Mouse (Mus musculus) ES-CJ7 (cell line): ENCODE data around the gene Prcd.
"Not testable (repeated sequence)": the region's sequence is repeated elsewhere in the genome, so short reads cannot be mapped to it uniquely, and the experiment has no call there.

ENCODE experiments used
- DNase-seq: peaks from one replicate; pipeline ENCODE4 v3.0.0; 2011; ENCODE audit warnings: low read depth, low spot score

The Prcd gene

DNA sequence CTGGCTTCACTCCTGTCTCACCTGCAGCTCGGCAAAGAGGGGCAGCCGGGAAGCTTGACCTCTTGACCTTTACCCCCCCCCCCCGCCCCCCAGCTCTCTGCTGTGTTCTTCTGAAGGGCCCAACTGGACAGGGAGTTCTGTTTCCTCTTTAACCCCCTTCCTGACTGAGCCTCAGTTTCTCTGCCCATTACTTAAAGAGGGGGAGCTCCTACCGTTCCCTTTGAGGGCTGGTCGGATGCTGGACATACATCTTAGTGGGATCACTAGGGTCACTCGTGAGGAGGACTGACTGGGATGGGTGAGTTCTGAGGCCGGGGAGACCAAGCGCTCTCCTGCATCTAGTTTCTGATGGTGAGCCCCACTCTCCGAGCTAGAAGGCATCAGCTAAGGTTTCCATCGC, at the start of gene Prcd:
TSS of gene Prcd (plus strand) at position 301 of the 400 bp plus-strand sequence.
- DNase-seq: no peak

GRCm38 (mm10) chr11:116604097-116604496, 49.2 kb upstream of the Prcd start:
- peak; percentile 78 for DNase-seq

GRCm38 (mm10) chr11:116607717-116608116, 45.6 kb upstream of the Prcd start:
- no peak for DNase-seq

DNA sequence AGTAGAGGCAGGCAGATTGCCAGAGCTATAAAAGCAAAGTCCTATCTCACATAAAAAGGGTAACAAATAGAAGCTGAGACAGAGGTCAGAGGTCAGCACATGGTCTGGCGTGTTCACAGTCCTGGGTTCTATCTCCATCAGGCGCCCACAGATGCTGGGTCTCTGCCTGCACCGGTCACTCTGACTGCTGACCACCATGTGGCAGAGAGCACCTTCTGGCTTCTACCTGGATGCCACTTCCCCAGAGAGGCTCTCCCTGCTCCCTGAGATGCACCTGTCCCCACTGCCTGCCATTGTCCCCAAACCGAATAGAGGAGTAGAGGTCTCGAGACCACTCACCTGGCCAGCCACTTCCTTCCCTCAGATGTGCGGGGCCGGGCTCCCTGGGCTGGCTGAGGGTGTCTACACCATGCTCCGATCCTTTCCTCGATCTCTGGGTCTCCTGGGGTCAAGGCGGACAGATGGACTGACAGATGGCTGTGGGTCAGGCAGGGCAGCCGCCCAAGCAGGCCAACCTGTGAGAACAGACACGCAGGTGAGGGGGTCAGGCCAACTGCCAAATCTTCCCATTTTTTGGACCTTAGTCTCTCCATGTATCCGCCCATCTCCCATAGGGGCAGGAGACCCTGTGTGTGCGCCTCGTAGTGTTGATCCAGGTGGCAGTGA, 43.2 kb upstream of the Prcd start:
- no peak for DNase-seq

- not testable (repeated sequence) for DNase-seq
These were observed 42.2 kb upstream of the Prcd start for GRCm38 (mm10) chr11:116611168-116611567.

DNA sequence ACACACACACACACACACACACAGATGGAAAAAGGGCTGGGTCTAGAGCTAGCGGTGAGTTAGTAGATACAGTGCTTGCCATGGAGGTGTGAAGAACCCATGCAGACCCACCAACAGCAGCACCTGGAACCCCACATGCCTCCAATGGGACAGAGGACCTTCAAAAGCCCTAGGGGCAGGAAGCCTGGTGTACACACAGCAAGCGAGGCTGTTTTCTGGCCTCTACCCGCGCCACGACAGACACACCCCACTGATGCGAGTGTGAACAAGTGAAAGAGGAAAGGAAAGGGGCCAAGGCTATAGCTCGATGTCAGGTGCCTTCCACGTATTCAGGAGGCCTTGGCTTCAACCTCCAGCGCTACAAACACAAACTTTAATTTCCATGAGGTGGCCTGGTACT, 41.5 kb upstream of the Prcd start:
- DNase-seq: no peak

DNA sequence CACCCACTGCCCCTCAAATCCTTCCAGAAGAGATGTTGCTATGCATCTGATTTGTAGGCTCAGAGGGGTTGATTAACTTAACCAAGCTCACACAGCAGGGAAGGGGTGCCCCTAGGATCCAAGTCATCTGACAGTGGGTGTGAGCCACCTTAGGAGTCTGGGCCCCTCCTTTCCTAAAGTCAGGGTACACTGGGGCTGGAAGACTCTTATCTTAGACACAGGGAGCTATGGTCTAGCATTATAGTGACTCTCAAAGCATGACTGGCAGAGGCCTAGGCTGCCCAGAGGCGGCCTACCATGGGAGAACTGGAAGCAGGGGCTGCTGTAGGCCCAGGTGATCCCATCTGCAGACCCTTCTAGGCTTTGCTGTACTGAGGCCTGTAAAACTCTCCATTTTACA, 40.8 kb upstream of the Prcd start:
- DNase-seq: no peak

DNA sequence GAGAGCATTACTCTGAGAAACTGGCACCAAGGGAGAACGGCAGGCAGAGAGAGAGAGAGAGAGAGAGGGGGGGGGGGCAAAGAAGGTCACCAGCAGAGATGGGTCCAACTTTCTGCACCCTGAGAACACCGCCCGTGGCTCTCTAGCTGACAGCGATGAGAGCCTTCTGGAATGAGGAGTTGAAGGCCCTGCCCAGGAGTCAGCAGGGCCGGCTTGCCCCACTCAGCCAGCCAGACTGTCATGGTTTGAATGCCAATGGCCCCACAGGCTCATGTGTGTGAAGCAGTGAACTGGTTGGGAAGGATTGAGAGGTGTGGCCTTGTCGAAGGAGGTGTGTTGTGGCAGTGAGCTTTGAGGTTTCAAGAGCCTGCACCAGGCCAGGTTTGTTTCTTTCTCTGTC, 40.1 kb upstream of the Prcd start:
- DNase-seq: no peak

GRCm38 (mm10) chr11:116615735-116616437, 37.4 kb upstream of the Prcd start:
- peak; percentile 83 for DNase-seq

- no peak for DNase-seq
These were observed 36.8 kb upstream of the Prcd start for GRCm38 (mm10) chr11:116616438-116617118.

DNA sequence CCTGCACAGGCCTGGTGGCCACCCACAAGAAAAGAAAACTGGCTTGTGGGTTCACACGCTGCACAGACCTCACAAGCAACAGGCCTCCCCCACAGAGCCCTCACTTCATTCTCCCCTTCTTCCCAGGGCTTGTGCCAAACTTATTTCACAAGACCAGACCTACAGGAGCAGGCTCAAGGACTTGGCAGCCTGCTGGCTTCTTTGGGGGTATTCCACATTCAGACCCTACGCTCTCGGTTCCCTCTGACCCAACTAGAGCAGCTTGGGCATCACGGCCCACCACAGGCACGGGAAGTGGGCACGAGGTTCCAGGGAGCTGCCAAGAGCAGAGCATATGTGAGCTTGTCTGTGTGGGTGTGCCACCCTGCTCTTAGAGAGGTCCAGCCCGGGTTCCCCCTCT, 35.7 kb upstream of the Prcd start:
- DNase-seq: no peak

GRCm38 (mm10) chr11:116618666-116619065, 34.7 kb upstream of the Prcd start:
- DNase-seq: no peak

DNA sequence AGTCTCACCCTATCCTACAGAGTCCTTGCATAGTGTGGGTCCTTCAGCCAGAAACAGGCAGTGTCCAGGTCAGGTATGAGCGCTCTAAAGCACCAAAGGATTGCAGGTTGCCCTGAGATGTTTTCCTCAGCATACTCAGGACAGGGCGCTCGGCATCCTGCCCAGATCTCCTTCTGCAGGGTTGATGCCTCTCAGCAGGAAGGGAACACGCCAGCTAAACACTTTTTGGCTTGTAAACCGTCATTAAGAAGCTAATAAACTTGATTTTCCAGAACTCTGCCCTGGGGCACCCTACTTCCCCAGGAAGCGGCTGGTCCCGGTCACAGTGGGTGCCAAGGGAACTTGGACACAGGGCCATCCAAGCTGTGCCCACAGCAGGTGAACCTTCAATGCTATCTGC, 34.2 kb upstream of the Prcd start:
- no peak for DNase-seq

- no peak for DNase-seq
These were observed 33.8 kb upstream of the Prcd start for GRCm38 (mm10) chr11:116619561-116619960.

DNA sequence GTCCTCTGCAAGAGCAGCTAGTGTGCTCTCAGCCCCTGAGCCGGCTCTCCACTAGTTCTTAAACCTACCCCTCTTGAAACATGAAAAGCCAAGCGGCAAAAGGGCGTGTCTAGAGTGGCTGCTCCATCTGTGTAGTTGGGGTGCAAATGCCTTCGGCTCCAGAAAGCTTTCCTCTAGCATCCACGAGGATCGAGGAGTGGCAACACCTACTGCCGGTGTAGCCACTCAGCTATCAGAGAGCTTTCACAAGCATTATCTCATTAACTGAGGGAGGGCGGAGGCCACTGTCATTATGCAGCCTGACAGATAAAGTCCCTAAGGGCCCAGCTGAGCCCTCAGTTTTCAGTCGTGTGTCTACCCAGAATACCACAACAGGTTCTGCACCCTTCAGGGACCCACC, 33.3 kb upstream of the Prcd start:
- peak; percentile 60 for DNase-seq

DNA sequence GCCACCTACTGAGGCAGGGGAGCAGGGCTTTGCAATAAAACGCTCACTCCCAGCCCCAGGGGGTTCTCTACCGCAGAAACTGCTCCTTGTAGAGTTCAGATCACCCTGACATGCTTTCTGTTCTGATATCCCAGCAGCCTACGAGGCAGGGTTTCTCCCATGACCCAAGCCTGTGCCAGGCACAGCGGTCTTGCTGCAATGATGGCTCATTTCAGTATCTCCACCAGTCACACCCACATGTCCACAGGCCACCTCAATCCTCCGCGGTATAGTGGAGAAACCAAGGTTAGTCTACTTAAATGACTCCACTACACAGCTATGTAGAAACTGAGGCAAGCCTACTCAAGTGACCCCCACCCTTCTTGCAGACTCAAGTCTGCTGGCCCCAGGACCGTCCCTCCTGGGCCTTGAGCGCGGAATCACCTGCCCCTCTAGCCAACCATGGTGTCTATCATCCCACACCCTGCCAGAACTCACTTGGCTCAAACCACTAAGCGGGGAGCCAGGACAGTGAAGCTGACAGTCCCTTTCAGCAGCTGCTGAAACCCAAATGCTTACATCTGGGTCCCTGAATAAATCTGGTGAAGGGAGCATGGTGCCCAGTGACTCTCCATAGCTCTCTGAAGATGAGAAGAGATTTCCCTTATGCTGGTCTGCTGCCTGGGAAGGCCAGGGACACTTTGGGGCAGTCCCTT, 32.6 kb upstream of the Prcd start:
- DNase-seq: no peak

- DNase-seq: no peak
These were observed 32.1 kb upstream of the Prcd start for GRCm38 (mm10) chr11:116621258-116621704.

GRCm38 (mm10) chr11:116623281-116624124, 29.8 kb upstream of the Prcd start:
- DNase-seq: no peak

DNA sequence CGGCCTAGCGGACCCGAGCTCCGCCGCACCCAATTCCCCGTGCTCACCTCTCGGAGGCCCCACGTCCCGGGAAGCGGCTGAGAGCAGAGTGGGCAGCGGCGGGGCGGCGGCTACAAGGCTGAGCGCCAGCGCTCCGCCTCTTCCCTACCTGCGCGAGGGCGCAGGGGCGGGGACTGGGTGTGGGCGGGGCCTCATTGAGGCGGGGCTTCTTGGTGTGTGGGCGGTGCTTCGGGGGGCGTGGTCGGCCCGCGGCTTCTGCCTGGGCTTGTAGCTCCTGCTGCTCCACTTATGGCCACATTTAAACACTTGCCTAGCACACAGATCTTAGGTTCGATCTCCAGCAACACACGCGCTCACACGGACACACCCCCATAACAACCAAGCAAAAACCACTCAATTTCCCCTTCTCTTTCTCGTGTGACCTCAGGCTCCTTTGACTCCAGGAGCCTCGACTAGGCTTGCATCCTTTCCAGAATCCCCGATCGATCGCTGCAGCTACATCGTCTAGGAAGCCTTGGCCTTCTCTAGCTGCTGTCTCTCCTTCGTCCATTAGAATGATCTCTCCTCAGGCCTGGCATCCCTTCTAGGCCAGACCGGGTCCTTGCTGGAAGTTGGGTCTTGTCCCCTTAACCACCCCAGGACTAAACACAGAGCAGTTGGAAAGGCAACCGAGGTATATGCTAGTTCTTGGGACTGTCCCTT, 29.1 kb upstream of the Prcd start:
- peak; percentile 91 for DNase-seq
